ENCODE assay signal across 7 mouse cellular contexts in genomic region chr2:167628872-167629271, GRCm38 (mm10). TPM values are rescaled to one million over a fixed set of nuclear protein-coding genes. Genes with fewer than 3 reads are reported as not detected.
DNase-seq lines count a peak whose midpoint lies in the region; ATAC-seq lines count a peak whose summit lies in the region.

No protein-coding gene starts in this region.

- H3K9me3 ChIP-seq in neural tube, embryonic 13.5 days: no peaks in the 10 kb centered on the region
- H3K9me3 ChIP-seq in neural tube, embryonic 15.5 days (replicated peaks): no peaks in the 10 kb centered on the region
- no peaks in the 10 kb centered on the region for H3K9me3 ChIP-seq in embryonic facial prominence, embryonic 15.5 days (replicated peaks)
- no peaks in the 10 kb centered on the region for H3K9me3 ChIP-seq in kidney, embryonic 14.5 days (ENCODE audit: control insufficient read depth, low read length)

- H3K9ac ChIP-seq in neural tube, embryonic 13.5 days: peak overlapping the region; percentile 47
- H3K9ac ChIP-seq in neural tube, embryonic 15.5 days (replicated peaks): no peak overlapping the region
- no peak overlapping the region for H3K9ac ChIP-seq in embryonic facial prominence, embryonic 15.5 days
- H3K9ac ChIP-seq in kidney, embryonic 14.5 days (ENCODE audit: low read depth, low read length): peak overlapping the region; percentile 96; the same call in 1 of the 2 replicates

- H3K4me1 ChIP-seq in neural tube, embryonic 13.5 days (replicated peaks): peaks cover 74% of the 10 kb centered on the region
- H3K4me1 ChIP-seq in neural tube, embryonic 15.5 days: peaks cover 69% of the 10 kb centered on the region
- H3K4me1 ChIP-seq in embryonic facial prominence, embryonic 15.5 days: peaks cover 60% of the 10 kb centered on the region
- H3K4me1 ChIP-seq in kidney, embryonic 14.5 days (ENCODE audit: control insufficient read depth, insufficient read depth, low read length): peaks cover 33% of the 10 kb centered on the region

- H3K27me3 ChIP-seq in neural tube, embryonic 13.5 days: no peaks in the 10 kb centered on the region
- H3K27me3 ChIP-seq in neural tube, embryonic 15.5 days (replicated peaks): no peaks in the 10 kb centered on the region
- H3K27me3 ChIP-seq in embryonic facial prominence, embryonic 15.5 days: no peaks in the 10 kb centered on the region
- no peaks in the 10 kb centered on the region for H3K27me3 ChIP-seq in kidney, embryonic 14.5 days (ENCODE audit: control insufficient read depth, insufficient read depth, low read length)

- H3K4me2 ChIP-seq in neural tube, embryonic 13.5 days: peak overlapping the region; percentile 93
- no peak overlapping the region for H3K4me2 ChIP-seq in neural tube, embryonic 15.5 days
- H3K4me2 ChIP-seq in embryonic facial prominence, embryonic 15.5 days (replicated peaks): no peak overlapping the region
- H3K4me2 ChIP-seq in kidney, embryonic 14.5 days (replicated peaks; ENCODE audit: low read depth, low read length): no peak overlapping the region

- no peak overlapping the region for H3K4me3 ChIP-seq in neural tube, embryonic 13.5 days
- H3K4me3 ChIP-seq in neural tube, embryonic 15.5 days (replicated peaks): no peak overlapping the region
- no peak overlapping the region for H3K4me3 ChIP-seq in embryonic facial prominence, embryonic 15.5 days (replicated peaks)
- no peak overlapping the region for H3K4me3 ChIP-seq in kidney, embryonic 14.5 days (ENCODE audit: low read length)

- peak overlapping the region; percentile 64 for H3K27ac ChIP-seq in neural tube, embryonic 13.5 days (replicated peaks)
- no peak overlapping the region for H3K27ac ChIP-seq in neural tube, embryonic 15.5 days (replicated peaks)
- peak overlapping the region; percentile 22; the same call in 1 of the 2 replicates for H3K27ac ChIP-seq in embryonic facial prominence, embryonic 15.5 days (replicated peaks)
- H3K27ac ChIP-seq in kidney, embryonic 14.5 days (ENCODE audit: low read depth, low read length): no peak overlapping the region

- no peak for ATAC-seq in neural tube, embryonic 13.5 days (ENCODE audit: low read depth)
- ATAC-seq in neural tube, embryonic 15.5 days (ENCODE audit: low FRiP score): no peak
- no peak for ATAC-seq in embryonic facial prominence, embryonic 15.5 days (ENCODE audit: insufficient number of reproducible peaks, low FRiP score, low TSS enrichment, low read depth)
- no peak for ATAC-seq in kidney, embryonic 14.5 days (ENCODE audit: low FRiP score, low TSS enrichment)
- ATAC-seq in inflammation-experienced regulatory T-cells, adult 6 months: no peak

- peak; percentile 77 for DNase-seq in lung, postnatal 36 days
- DNase-seq in layer of hippocampus, adult 9-10 months (ENCODE audit: low spot score): no peak

- H3K36me3 ChIP-seq in neural tube, embryonic 13.5 days: peaks cover 4% of the 10 kb centered on the region; the same call in 1 of the 2 replicates
- H3K36me3 ChIP-seq in neural tube, embryonic 15.5 days: peaks cover 5% of the 10 kb centered on the region; the same call in 1 of the 2 replicates
- peaks cover 17% of the 10 kb centered on the region; the same call in 1 of the 2 replicates for H3K36me3 ChIP-seq in embryonic facial prominence, embryonic 15.5 days
- peaks cover 16% of the 10 kb centered on the region for H3K36me3 ChIP-seq in kidney, embryonic 14.5 days (ENCODE audit: control insufficient read depth, insufficient read depth, low read length)

- 47% methylated on average over 4 of the region's 4 CpGs for WGBS in neural tube, embryonic 13.5 days
- 55% methylated on average over 4 of the region's 4 CpGs for WGBS in neural tube, embryonic 15.5 days
- WGBS in embryonic facial prominence, embryonic 15.5 days: 57% methylated on average over 4 of the region's 4 CpGs
- 67% methylated on average over 4 of the region's 4 CpGs for WGBS in kidney, embryonic 14.5 days

RNA-seq across cellular contexts. Expression of gene Ube2v1, which starts 3.0 kb away (rescaled TPM):
- polyA plus RNA-seq in neural tube, embryonic 13.5 days (2015; fragmentation: Nextera tagmentation; extraction: Ambion mirVana): 326 and 340 TPM in 2 replicates
- 351 and 371 TPM in 2 replicates for polyA plus RNA-seq in neural tube, embryonic 15.5 days (2015; fragmentation: Nextera tagmentation; extraction: Ambion mirVana)
- 292 and 294 TPM in 2 replicates for polyA plus RNA-seq in embryonic facial prominence, embryonic 15.5 days (2015; fragmentation: Nextera tagmentation; extraction: Ambion mirVana)
- 212 and 283 TPM in 2 replicates for polyA plus RNA-seq in kidney, embryonic 14.5 days (2014; fragmentation: Nextera tagmentation; extraction: Ambion mirVana)
- polyA plus RNA-seq in inflammation-experienced regulatory T-cells, adult 6 months (2017; shearing (Covaris generic)): 100 to 1,000 TPM; 370 to 426 (median 380) TPM

RNA-seq across cellular contexts. Expression of gene Gm20431, which starts 32.4 kb away (rescaled TPM):
- polyA plus RNA-seq in neural tube, embryonic 13.5 days (2015; fragmentation: Nextera tagmentation; extraction: Ambion mirVana): 9.1 and 9.3 TPM in 2 replicates
- 8.0 and 13.8 TPM in 2 replicates for polyA plus RNA-seq in neural tube, embryonic 15.5 days (2015; fragmentation: Nextera tagmentation; extraction: Ambion mirVana)
- 6.1 and 10.0 TPM in 2 replicates for polyA plus RNA-seq in embryonic facial prominence, embryonic 15.5 days (2015; fragmentation: Nextera tagmentation; extraction: Ambion mirVana)
- 5.6 and 6.1 TPM in 2 replicates for polyA plus RNA-seq in kidney, embryonic 14.5 days (2014; fragmentation: Nextera tagmentation; extraction: Ambion mirVana)
- not detected for polyA plus RNA-seq in inflammation-experienced regulatory T-cells, adult 6 months (2017; shearing (Covaris generic))

RNA-seq across cellular contexts. Expression of gene Cebpb, which starts 59.8 kb away (rescaled TPM):
- 2.2 and 2.3 TPM in 2 replicates for polyA plus RNA-seq in neural tube, embryonic 13.5 days (2015; fragmentation: Nextera tagmentation; extraction: Ambion mirVana)
- 2.5 and 3.4 TPM in 2 replicates for polyA plus RNA-seq in neural tube, embryonic 15.5 days (2015; fragmentation: Nextera tagmentation; extraction: Ambion mirVana)
- polyA plus RNA-seq in embryonic facial prominence, embryonic 15.5 days (2015; fragmentation: Nextera tagmentation; extraction: Ambion mirVana): 41.9 and 42.0 TPM in 2 replicates
- 7.7 and 8.3 TPM in 2 replicates for polyA plus RNA-seq in kidney, embryonic 14.5 days (2014; fragmentation: Nextera tagmentation; extraction: Ambion mirVana)
- polyA plus RNA-seq in inflammation-experienced regulatory T-cells, adult 6 months (2017; shearing (Covaris generic)): 1 to 10 TPM in 2 of 3 experiments, under 1 TPM in 1; 0.65 to 3.2 (median 2.1) TPM

Comparison
In these comparisons a context has a peak if more than half of its experiments do, and no peak if none do; other contexts are left out.
1. H3K27ac ChIP-seq: peak in neural tube, embryonic 13.5 days (single experiment) and embryonic facial prominence, embryonic 15.5 days (single experiment); none in neural tube, embryonic 15.5 days (single experiment) and kidney, embryonic 14.5 days (single experiment).
2. H3K9ac ChIP-seq: peak in neural tube, embryonic 13.5 days (single experiment) and kidney, embryonic 14.5 days (single experiment); none in neural tube, embryonic 15.5 days (single experiment) and embryonic facial prominence, embryonic 15.5 days (single experiment).